Mouse (Mus musculus) liver, postnatal 0 days (tissue): ENCODE measurements around the gene Colq. TPM values are rescaled to one million over a fixed set of nuclear protein-coding genes. Genes with fewer than 3 reads are reported as not detected.

Experiments
- ATAC-seq: fragments of 200-750 bp; cut with Nextera tagmentation; 2 replicates; pipeline ENCODE4 v1.8.0; 2017; ENCODE audit warnings: mild to moderate bottlenecking, moderate library complexity
- DNase-seq: peaks from one replicate; pipeline ENCODE4 v3.0.0-alpha.2; 2016
- H3K27ac ChIP-seq: fragments of 300-500 bp; sonication (generic); 2 replicates; pipeline ENCODE4 v1.5.1; 2014; ENCODE audit warnings: antibody characterized with exemption, moderate library complexity, mild to moderate bottlenecking, low read depth
- H3K27me3 ChIP-seq: fragments of 300-500 bp; sonication (generic); 2 replicates; pipeline ENCODE4 v1.6.1; 2014; ENCODE audit warnings: low read length, control low read depth, mixed read lengths; ENCODE audit not compliant: insufficient read depth
- H3K36me3 ChIP-seq: fragments of 300-500 bp; sonication (generic); replicated peaks from 2 replicates; pipeline ENCODE4 v1.6.1; 2014; ENCODE audit warnings: mild to moderate bottlenecking, control low read depth, low read length, moderate library complexity, mixed read lengths; ENCODE audit not compliant: insufficient read depth
- H3K4me1 ChIP-seq: fragments of 300-500 bp; sonication (generic); 2 replicates; pipeline ENCODE4 v1.6.1; 2014; ENCODE audit warnings: antibody characterized with exemption, mild to moderate bottlenecking, control low read depth; ENCODE audit not compliant: insufficient read depth
- H3K4me2 ChIP-seq: fragments of 300-500 bp; sonication (generic); 2 replicates; pipeline ENCODE4 v1.6.1; 2014; ENCODE audit warnings: low read depth, mild to moderate bottlenecking, low read length, moderate library complexity, mixed read lengths
- H3K4me3 ChIP-seq: fragments of 300-500 bp; sonication (generic); 2 replicates; pipeline ENCODE4 v1.5.1; 2014; ENCODE audit warnings: low read depth, low read length
- H3K9ac ChIP-seq: fragments of 300-500 bp; sonication (generic); replicated peaks from 2 replicates; pipeline ENCODE4 v1.6.1; 2014; ENCODE audit warnings: mild to moderate bottlenecking, moderate library complexity
- H3K9me3 ChIP-seq: fragments of 300-500 bp; sonication (generic); 2 replicates; pipeline ENCODE4 v1.6.1; 2016; ENCODE audit warnings: mild to moderate bottlenecking, control low read depth, low read length, mixed read lengths
- CTCF ChIP-seq: sonication (generic); IDR thresholded peaks from 2 replicates; pipeline ENCODE4 v1.5.1; 2016; ENCODE audit warnings: antibody characterized with exemption, low read depth
- EP300 ChIP-seq: IDR thresholded peaks from 2 replicates; pipeline ENCODE4 v1.6.1; 2016; ENCODE audit warnings: antibody characterized with exemption, low read depth, mild to moderate bottlenecking
- WGBS: fragments of 180-500 bp; shearing (Covaris S2); extraction: QIAGEN DNeasy Blood & Tissue Kit; methylation state at CpG from one replicate; pipeline ENCODE4 v1.1.7; 2014; ENCODE audit not compliant: insufficient replicate concordance; 5-methylcytosine and 5-hydroxymethylcytosine counted together
- polyA plus RNA-seq: library from polyadenylated mRNA; unstranded; fragments of >200 nt; fragmentation: Nextera tagmentation; extraction: Ambion mirVana; gene quantifications from 2 replicates; pipeline ENCODE4 v1.2.1, GENCODE M21; 2015

The Colq gene
- 0.29 and 0.52 TPM in 2 replicates for polyA plus RNA-seq

DNA sequence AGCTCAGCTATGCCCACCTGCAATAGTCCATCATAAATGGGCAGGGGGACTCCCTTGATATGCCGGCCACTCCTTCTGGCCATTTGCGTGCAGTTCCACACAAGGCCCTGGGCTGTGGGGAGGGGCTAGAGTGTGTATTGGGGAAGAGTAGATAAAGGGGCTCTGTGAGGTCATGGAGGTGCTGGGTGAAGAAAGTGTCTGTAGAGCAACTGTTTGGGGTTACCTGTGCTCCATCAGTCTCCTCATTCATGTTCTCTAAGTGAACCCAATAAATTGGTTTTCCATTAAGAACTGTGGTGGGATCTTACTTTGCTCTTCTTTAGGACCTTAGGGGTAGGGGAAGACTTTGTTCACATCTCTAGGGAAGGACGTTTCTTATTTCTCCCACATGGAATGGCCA is at the start of gene Colq:
Gene Colq, minus strand, starts transcription at position 101 of the 400 bp plus-strand sequence.
- TF ChIP-seq EP300 = no peak
- no peak for TF ChIP-seq CTCF
- Histone ChIP-seq H3K4me2 (no peak within 1 kb of the TSS), H3K27me3 (no peaks in the 10 kb centered on the region), H3K4me1 (peaks cover 5% of the 10 kb centered on the region; the same call in 1 of the 2 replicates), H3K27ac (no peak within 1 kb of the TSS), H3K9me3 (no peaks in the 10 kb centered on the region), H3K9ac (no peak within 1 kb of the TSS), H3K4me3 (no peak within 1 kb of the TSS), H3K36me3 (no peaks in the 10 kb centered on the region)
- ATAC-seq = no peak
- 77% methylated on average over 3 of the region's 3 CpGs for WGBS
- no peak for DNase-seq

DNA sequence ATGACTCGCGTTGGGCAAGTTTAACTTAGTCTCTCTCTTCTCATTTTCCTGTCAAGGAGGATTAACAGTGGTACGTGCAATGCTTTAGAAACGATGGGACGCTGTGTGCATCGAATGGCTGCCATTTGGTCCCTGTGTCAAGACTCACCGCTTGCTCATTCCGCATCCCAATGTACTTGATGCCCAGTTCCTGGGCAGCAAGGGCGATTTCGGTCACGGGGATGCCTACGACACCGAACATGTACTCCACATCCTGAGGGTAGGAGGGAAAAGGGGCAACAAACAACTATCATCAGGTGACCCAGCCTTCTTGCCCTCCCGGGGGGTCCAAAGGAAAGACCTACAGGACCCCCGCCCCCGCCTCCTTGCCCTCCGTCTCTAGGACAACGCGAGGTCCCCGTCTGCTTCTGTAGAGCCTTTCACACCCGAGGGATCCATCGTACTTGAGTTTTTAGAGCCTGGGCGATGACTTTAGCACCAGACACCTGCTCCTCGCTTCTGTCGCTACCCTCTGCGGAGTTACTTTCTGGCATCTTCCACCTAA is 49.3 kb upstream of the Colq start, which contains the start of gene Gm49387:
Gene Gm49387, minus strand, starts transcription at position 533 of the 544 bp plus-strand sequence.
- 0 out of 2 replicates have a peak, but pooled peaks have one; percentile 0 for ATAC-seq
- peak within 1 kb of the TSS; percentile 94 for H3K9ac ChIP-seq
- peak within 1 kb of the TSS; percentile 98 for H3K4me2 ChIP-seq
- no peaks in the 10 kb centered on the region for H3K9me3 ChIP-seq
- WGBS = 2% methylated on average over 26 of the region's 26 CpGs
- H3K36me3 ChIP-seq = no peaks in the 10 kb centered on the region
- H3K4me1 ChIP-seq = peaks cover 21% of the 10 kb centered on the region
- H3K27me3 ChIP-seq = no peaks in the 10 kb centered on the region
- TF ChIP-seq CTCF = no peak
- no peak for TF ChIP-seq EP300
- peak within 1 kb of the TSS; percentile 96 for H3K27ac ChIP-seq
- DNase-seq = no peak
- peak within 1 kb of the TSS; percentile 88 for H3K4me3 ChIP-seq

DNA sequence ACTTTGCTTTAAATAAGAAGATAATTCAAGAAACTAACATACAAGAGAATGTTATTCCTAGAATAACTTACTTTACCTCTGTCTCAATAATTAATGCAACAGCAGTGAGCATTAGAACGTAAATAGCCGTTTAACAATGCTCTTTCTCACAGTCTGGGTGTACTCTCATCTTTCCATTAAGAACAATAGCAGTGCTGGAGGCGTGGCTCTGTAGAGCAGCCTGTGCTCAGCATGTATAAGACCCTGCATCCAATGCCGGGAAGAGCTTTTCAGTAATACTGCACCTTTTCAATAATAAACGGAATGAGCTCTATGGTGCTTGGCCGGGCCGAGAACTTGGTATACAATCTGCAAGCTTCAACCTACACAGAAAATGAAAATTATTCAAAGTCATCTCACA is 39.5 kb upstream of the Colq start:
- Histone ChIP-seq H3K9me3 (no peaks in the 10 kb centered on the region), H3K9ac (no peak overlapping the region), H3K27ac (no peak overlapping the region), H3K4me3 (no peak overlapping the region), H3K36me3 (peaks cover 25% of the 10 kb centered on the region), H3K4me1 (no peaks in the 10 kb centered on the region), H3K4me2 (no peak overlapping the region), H3K27me3 (no peaks in the 10 kb centered on the region)
- DNase-seq (no peak), ATAC-seq (no peak)
- TF ChIP-seq CTCF (no peak), EP300 (no peak)
- WGBS = 88% methylated on average over 7 of the region's 7 CpGs

DNA sequence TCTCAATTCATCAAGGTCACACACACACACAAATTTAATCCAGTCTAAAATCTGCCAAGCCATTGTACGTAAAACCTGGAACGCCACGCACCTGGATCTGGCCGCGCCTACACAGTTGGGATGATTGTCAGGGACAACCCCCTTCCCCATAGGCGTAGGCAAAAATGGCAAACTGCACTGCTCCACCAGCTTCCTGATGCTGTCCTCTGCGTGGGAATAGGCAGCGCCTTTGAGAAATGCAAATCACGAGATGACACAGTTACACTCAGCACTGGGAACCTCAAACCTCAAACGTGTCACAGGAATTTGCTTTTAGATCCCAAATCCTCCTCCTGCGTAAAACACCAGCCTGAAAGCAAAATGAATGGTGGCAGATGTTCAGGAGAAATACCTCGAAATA is 31.6 kb upstream of the Colq start:
- Histone ChIP-seq H3K27ac (no peak overlapping the region), H3K9ac (no peak overlapping the region), H3K27me3 (no peaks in the 10 kb centered on the region), H3K9me3 (no peaks in the 10 kb centered on the region), H3K4me1 (no peaks in the 10 kb centered on the region), H3K36me3 (peaks cover 33% of the 10 kb centered on the region), H3K4me2 (no peak overlapping the region), H3K4me3 (no peak overlapping the region)
- 83% methylated on average over 12 of the region's 12 CpGs for WGBS
- TF ChIP-seq CTCF = no peak
- no peak for TF ChIP-seq EP300
- DNase-seq (no peak), ATAC-seq (no peak)

DNA sequence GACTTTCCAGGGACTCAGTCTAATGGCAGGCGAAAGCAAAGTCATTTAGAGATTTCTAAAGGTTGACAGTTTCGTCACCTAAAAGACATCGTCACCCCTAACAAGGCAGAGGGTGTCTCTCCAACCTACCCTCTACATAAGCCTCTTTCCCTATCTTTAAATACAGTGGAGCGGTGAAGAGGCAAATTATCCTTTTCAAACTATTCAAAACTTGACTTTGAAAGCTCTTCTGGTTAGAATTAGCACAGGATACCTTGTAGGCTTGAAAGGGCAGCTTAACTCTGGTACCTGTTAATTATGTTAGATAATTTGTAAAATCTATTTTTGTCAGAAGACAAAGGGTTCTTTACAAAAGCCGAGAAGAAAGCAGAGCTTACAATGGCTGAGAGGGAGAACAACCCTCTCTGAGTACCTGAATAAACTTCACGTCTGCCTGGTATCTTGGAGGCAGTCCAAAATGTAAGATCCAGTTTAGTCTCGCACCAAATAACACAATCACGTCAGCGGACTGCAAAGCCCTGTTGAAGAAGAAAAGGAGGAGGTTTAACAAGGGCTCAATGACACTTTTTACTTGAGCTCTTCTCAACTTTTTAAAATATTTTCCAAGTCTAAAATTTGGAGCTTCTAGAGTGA is 29.6 kb upstream of the Colq start:
- Histone ChIP-seq H3K4me3 (no peak overlapping the region), H3K9me3 (no peaks in the 10 kb centered on the region), H3K36me3 (peaks cover 40% of the 10 kb centered on the region), H3K4me2 (no peak overlapping the region), H3K4me1 (no peaks in the 10 kb centered on the region), H3K27me3 (no peaks in the 10 kb centered on the region), H3K27ac (no peak overlapping the region), H3K9ac (no peak overlapping the region)
- no peak for TF ChIP-seq EP300
- TF ChIP-seq CTCF = no peak
- no peak for DNase-seq
- no peak for ATAC-seq
- 81% methylated on average over 9 of the region's 9 CpGs for WGBS

DNA sequence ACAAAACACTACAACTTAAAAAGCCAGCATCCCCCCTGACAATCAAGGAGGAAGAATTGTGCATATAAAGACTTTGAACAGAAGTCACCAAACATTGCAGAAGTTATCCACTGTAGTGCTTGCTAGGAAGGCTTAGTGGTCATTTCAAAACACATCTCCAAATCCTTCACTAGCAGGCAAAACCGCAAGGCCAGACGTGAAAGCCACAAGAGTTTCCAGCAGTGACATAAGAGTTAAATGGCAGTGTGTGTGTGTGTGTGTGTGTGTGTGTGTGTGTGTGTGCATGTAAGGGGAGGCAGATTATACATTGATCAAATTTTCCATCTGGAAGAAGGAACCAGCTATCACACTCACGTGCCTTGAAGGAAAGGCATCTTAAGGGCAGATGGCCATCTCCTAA is 26.9 kb upstream of the Colq start:
- Histone ChIP-seq H3K4me2 (no peak overlapping the region), H3K27me3 (no peaks in the 10 kb centered on the region), H3K9ac (no peak overlapping the region), H3K4me1 (no peaks in the 10 kb centered on the region), H3K4me3 (no peak overlapping the region), H3K9me3 (no peaks in the 10 kb centered on the region), H3K27ac (no peak overlapping the region), H3K36me3 (peaks cover 46% of the 10 kb centered on the region)
- no peak for DNase-seq
- ATAC-seq = no peak
- no peak for TF ChIP-seq CTCF
- no peak for TF ChIP-seq EP300
- 56% methylated on average over 3 of the region's 3 CpGs for WGBS
